Mouse (Mus musculus): ENCODE results near the gene Gng10.
A peak's percentile ranks its signal among the peaks of the same experiment; 100 is the strongest.

Gng10 gene

DNA sequence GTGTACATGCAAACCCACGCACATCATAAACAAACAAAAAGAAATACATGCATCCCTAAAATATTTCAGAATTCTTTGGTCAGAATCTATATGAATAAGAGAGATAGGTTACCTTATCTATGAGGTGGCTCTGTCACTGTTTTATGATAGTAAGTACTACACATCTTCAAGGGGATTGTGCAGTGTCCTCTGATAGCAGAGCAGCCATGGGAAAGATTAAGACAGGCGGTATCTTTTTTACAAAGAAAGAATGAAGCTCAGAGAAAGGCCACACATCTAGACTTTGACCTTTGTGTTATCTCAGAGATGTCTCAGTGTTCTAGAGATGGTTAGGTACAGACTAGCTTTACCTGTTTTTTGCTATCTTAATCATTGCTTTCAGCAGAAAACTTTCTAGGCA lies 18.0 kb upstream of the Gng10 start:
- no peak for DNase-seq (ENCODE audit: low spot score)

DNA sequence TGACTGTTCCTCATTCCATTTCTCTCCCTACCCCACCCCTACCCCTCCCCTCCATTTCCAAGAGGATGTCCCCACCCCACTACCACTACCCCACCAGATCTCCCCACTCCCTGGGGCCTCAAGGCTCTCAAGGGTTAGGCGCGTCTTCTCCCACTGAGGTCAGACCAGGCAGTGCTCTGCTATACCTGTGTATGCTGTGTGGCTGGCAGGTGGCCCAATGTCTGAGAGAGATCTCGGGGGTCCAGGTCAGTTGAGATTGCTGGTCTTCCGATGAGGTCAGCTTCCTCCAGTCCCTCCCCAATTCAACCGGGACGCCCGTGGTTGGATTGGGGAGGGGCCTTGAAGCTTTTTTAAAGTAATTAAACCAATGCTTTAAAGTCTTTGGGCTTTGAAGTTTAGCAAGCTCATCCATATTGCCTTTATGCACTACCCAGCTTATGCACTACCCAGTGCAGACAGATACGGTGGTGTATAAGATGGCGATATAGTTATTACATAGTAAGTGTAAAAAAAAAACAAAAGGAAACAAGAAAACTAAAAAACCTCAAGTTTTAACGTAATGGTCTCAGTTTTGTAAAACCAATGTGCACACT lies 467 bp upstream of the Gng10 start:
- DNase-seq (ENCODE audit: low spot score) = no peak

DNA sequence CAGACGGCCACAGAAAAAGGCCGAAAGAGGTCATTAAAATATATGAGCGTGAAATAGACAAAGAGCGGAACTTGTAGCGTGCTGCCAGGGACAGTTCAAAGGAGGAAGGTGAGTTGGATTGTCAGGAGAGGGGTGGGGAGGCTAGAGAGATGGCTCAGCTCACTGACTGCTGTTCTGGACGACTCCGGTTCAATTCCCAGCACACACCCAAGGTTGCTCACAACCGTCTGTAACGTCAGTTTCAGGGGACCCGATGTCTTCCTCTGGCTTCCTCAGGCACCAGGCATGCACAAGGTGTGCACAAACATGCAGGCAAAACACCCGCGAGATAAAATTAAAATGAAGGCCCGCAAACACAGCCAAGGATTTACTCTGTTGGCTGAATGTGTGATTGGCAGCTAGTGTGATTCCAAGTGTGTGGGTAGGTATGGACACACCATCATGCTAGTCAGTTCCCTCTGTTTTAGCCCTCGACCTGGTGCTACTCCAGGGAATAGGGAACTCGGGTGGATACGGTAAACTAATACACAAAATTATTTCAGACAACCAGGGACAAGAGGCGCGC lies 980 bp downstream of the Gng10 start:
- no peak for DNase-seq (ENCODE audit: low spot score)

DNA sequence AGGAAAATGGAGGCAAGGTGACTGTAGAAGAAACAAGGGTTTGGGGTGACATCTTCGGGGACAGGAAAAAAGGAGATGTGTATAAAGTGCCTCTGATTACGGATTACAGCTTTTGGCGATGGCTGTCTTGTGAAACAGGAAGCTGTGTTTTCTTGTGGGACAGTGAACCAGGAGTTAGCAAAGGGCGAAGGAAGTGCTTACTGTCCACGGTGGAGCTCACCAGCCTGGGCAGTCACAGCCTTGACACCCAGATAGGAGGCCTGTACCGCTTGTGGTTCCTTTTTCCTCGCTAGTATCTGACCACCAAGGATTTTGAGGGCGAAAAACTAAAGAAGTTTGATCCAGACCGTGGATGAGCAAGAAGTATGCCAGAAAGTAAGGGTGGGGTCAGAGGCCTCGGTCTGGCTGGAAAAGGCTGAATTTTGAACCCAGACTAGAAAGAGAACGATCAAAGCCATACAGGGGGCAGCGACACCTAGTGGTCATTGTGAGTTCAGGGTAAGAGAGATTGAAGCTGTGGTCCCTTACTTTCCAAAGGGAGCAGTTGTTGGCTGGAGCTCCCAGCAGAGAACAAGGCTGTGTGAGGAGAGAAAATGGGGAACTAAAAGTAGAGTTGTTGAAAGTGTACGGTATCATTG lies 1.7 kb downstream of the Gng10 start:
- DNase-seq (ENCODE audit: low spot score) = peak; percentile 64

DNA sequence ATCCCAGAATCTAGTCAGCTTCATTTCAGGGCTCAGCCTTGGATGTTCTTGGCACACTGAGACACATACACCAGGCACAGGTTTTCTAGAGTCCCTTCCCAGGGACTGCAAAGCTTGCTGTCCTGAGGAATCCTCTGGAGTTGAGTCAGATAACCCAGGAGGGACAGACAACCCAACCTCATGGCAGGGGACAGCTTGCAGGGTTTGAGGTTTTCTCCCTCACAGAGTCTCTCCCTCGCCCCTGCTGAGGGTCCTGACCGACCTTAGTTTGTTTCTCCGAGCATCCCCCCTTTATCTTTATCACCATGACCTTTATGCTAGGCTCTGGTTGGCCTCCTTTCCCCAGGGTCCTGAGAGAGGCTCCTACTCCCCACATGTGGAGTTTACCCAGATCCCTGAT lies 2.6 kb downstream of the Gng10 start:
- no peak for DNase-seq (ENCODE audit: low spot score)

DNA sequence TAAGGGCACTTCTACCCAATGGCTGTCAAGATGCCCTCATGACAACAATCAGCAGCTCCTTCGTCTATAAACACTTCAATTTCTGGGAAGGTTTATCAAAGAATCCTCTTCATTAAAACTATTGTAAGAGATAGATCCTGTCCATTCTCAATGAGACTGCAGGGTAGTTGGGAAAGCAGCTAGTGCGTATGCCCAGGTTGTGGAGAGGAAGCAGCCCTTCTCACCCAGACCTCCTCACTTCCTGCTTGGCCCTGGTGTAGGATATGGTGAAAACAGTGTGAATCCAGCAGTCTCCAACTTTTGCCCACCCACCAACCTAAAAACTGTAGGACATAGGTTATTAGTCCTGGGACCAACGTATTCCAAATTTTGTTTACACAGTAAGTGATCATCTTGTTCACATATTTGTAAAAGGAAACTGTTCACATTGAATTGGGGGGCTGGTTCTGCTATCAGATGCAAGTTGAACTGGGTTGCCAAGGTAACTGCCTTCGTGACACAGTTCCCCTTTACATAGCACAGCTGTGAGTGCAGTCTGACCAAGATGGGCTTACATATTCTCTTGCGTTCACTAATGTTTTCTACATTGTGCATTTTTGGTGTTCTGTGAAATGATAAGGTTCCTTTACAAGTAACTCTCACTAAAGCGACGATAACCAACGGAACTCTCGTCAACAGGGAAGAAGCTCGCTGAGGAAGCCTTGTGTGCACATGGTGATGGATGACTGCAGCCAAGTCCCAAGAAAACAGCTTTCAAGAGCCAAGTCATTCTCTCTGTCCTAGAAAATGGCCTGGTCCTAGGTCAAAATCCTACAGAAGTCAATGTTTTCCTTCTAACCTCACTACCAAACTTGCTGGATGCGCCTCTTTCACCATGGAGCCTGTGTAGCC lies 5.8 kb downstream of the Gng10 start:
- DNase-seq (ENCODE audit: low spot score) = no peak

DNA sequence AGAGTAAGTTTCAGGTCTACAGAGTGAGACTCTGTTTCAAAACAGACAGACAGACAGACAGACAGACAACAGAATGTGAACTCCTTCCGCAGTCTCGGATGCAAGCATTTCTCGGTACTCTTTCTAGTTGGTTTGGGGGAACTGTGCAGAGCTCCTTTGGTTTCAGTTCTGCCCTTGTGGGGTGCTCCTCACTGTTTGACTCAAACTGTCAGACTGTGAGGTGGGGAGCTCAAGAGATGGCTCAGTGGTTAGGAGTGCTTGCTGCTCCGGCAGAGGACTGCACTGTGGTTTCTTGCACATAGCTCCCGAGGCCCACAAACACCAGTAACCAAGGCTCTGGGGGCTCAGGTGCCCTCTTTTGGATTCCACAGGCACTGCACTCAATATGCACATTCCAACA lies 8.2 kb downstream of the Gng10 start:
- DNase-seq (ENCODE audit: low spot score) = no peak

DNA sequence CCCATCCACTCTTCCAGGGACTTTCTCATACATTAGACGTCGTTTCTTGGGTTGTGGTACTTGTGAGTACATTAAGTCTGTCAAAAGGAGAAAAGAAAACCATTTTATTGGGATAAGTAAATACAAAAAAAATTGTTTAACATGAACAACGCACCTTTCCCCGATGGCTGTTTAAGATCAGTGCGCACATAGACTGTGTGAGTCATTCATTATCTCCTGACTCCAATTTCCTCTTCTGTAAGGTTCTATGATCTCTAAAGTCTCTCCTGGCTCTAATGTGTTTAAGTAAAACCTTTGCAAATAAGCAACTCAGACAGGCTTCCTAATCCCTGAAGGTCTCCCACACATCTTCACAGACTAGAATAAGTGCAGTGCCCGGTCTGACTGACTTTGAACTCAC lies 9.0 kb downstream of the Gng10 start:
- DNase-seq (ENCODE audit: low spot score) = no peak

DNA sequence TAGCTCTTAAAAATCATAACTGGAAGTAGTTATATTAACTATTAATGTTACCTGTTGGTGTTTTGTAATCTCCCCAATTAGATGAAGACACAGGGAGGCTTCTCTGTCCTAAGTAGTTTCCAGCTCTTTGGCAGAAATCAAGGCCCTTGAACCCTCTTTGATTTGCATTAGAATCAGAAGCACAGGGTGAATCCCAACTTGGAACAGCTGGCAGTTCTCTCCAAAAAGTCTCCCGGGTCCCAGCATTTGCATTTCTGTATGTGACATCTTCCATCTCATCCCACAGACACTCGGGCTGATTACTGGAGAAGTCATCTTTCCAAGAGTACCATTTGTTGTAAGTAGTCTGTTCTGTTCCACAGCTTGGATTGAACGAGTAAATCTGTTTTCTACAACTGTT lies 12.3 kb downstream of the Gng10 start:
- DNase-seq (ENCODE audit: low spot score) = no peak

DNA sequence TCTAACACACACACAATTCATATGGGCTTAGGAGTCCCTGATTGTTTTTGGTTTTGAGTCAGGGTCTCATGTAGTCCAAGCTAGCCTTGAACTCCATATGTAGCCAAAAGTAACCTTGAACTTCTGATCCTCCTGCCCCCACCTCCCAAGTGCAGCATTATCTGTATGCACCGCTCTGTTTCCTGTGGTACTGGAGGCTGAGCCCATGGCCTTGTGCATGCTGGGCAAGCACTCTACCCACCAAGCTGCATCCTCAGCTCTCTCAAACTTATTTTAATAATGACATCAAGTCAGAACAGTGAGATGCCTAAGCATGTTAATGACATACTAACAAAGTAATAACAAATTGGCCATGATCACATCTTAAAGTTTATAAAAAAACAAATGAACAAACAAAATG lies 16.2 kb downstream of the Gng10 start:
- no peak for DNase-seq (ENCODE audit: low spot score)

DNA sequence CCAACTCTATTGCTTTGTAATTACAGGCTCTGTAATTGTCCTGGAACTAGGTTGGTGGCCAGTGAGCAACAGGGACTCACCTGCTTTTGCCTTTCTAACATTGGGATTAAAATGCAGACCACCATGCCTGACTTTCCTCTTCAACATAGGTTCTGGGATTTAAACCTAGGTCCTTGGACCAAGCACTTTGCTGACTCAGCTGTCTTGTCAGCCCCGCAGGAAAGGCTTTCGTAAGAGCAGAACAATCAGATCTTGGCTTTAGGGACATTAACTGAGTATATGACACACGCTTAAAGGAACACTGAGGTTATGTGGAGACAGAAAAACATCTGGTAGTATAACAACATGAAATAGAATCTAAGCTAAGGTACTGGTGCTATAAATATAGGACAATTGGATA lies 23.0 kb downstream of the Gng10 start:
- no peak for DNase-seq (ENCODE audit: low spot score)

DNA sequence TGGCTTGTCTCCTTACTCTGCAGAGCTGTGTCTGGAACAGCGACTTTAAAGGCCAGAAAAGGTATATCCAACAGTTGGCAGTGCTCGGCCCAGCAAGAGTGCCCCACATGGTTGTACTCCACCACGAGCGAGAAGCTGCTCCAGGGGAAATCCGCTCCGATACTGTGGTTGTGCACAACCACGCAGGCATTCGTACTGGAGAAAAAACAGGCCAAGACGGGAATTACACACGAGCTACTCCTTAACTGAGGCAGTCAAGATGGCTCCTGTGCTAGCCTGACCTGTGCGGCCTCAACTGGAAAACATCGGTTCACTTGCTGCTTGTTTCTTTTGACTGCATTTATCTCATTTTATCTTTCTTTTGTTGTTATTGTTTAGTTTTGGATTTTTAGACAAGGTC lies 27.6 kb downstream of the Gng10 start:
- no peak for DNase-seq (ENCODE audit: low spot score)

DNA sequence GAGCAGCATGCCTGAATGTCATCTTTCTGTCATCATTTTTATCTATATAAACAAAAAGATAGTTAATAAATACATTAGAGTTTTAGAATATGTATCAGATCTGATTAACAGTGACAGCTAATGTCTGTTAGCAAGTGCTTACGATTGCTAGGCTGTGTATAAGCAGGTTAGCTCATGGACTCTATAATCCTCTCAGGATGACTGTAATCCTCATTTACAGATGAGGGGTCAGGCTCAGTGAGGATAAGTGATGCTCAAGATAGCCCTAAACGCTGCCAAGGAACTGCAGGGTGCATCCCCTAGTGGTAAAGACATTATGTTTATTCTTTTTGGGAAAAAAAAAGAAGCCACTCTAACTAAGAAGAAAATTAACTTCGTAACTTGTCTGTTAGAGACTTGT lies 34.4 kb downstream of the Gng10 start:
- DNase-seq (ENCODE audit: low spot score) = no peak

DNA sequence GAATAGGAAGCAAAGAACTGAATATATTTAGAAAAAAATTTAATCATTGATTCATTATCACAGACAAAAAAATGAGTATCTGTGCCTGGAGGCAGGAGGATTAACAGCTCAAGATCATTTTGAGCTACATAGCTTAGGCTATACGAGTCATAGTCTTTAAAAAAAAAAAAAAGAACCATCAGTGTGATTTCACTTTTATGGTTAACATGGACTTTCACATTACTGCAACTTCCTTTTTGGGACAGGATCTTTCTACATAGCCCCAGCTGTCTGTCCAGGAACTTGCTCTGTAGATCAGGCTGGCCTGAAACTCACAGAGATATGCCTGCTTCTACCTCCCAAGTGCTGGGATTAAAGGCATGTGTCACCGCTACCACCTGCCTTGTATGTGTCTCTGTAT lies 48.5 kb downstream of the Gng10 start:
- no peak for DNase-seq (ENCODE audit: low spot score)

DNA sequence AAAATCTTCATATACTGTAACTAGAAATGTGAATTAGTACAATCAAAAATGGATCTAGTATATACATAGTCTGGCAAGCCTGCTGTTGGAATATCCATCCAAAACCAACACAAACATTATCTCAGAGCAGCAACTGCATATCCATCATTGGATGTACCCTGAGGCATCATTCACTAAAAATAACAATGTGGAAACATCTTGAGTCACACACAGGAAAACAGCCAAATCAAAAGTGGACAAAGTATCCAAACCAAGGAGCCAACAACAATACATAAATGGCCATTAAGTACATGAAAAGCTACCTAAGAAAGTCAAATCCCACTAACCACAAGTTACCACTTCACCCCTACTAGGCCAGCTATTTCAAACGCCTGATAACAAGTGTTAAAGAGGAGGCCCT lies 54.5 kb downstream of the Gng10 start:
- no peak for DNase-seq (ENCODE audit: low spot score)

Data from ovary, postnatal 36 days (tissue).